Mouse (Mus musculus): ENCODE data around the gene Plxna1.

Plxna1 gene

GRCm38 (mm10) chr6:89333964-89334702, 28.3 kb downstream of the Plxna1 start:
- no peak for DNase-seq (ENCODE audit: low spot score in 2 of 2)

GRCm38 (mm10) chr6:89330957-89331356, 31.5 kb downstream of the Plxna1 start:
- DNase-seq (ENCODE audit: low spot score in 2 of 2): no peak

GRCm38 (mm10) chr6:89328634-89329033, 33.8 kb downstream of the Plxna1 start:
- DNase-seq (ENCODE audit: low spot score in 2 of 2): no peak

GRCm38 (mm10) chr6:89327746-89328491, 34.5 kb downstream of the Plxna1 start:
- DNase-seq (ENCODE audit: low spot score in 2 of 2): no peak

GRCm38 (mm10) chr6:89324842-89325241, 37.6 kb downstream of the Plxna1 start:
- DNase-seq (ENCODE audit: low spot score in 2 of 2): no peak

- no peak for DNase-seq (ENCODE audit: low spot score in 2 of 2)
These were observed 47.2 kb downstream of the Plxna1 start for GRCm38 (mm10) chr6:89315263-89315662.

GRCm38 (mm10) chr6:89311518-89311917, 50.9 kb downstream of the Plxna1 start:
- no peak for DNase-seq (ENCODE audit: low spot score in 2 of 2)

- no peak for DNase-seq (ENCODE audit: low spot score in 2 of 2)
These were observed 52.2 kb downstream of the Plxna1 start for GRCm38 (mm10) chr6:89310236-89310635.

- no peak for DNase-seq (ENCODE audit: low spot score in 2 of 2)
These were observed 54.0 kb downstream of the Plxna1 start for GRCm38 (mm10) chr6:89308213-89308973.

- DNase-seq (ENCODE audit: low spot score in 2 of 2): peak in 1 of 2 experiments; percentile 31
These were observed 57.9 kb downstream of the Plxna1 start for GRCm38 (mm10) chr6:89304375-89305058.

GRCm38 (mm10) chr6:89299818-89300217, 62.6 kb downstream of the Plxna1 start:
- DNase-seq (ENCODE audit: low spot score in 2 of 2): no peak

GRCm38 (mm10) chr6:89296909-89297695, 65.3 kb downstream of the Plxna1 start:
- no peak for DNase-seq (ENCODE audit: low spot score in 2 of 2)

GRCm38 (mm10) chr6:89296001-89296709, 66.3 kb downstream of the Plxna1 start:
- DNase-seq (ENCODE audit: low spot score in 2 of 2): no peak

GRCm38 (mm10) chr6:89294621-89295020, 67.8 kb downstream of the Plxna1 start:
- no peak for DNase-seq (ENCODE audit: low spot score in 2 of 2)

GRCm38 (mm10) chr6:89291494-89291893, 70.9 kb downstream of the Plxna1 start:
- DNase-seq (ENCODE audit: low spot score in 2 of 2): no peak

- no peak for DNase-seq (ENCODE audit: low spot score in 2 of 2)
These were observed 74.3 kb downstream of the Plxna1 start for GRCm38 (mm10) chr6:89288156-89288555.

GRCm38 (mm10) chr6:89286700-89287428, 75.6 kb downstream of the Plxna1 start:
- DNase-seq (ENCODE audit: low spot score in 2 of 2): no peak

GRCm38 (mm10) chr6:89286286-89286655, 76.1 kb downstream of the Plxna1 start:
- no peak for DNase-seq (ENCODE audit: low spot score in 2 of 2)

- no peak for DNase-seq (ENCODE audit: low spot score in 2 of 2)
These were observed 76.7 kb downstream of the Plxna1 start for GRCm38 (mm10) chr6:89285561-89286285.
